Mouse (Mus musculus) MEL (cell line): ENCODE measurements around the gene Evpl.

Source experiments
- BHLHE40 ChIP-seq: IDR thresholded peaks from 2 replicates; pipeline ENCODE4 v1.6.1; 2012; ENCODE audit warnings: low read depth, mild to moderate bottlenecking, inconsistent platforms, low read length, improper control_type of control experiment, borderline replicate concordance
- CTCF ChIP-seq, 3 experiments: IDR thresholded peaks in 2 of 3; conservative IDR thresholded peaks in 1 of 3; 2 replicates each; pipeline ENCODE4 v1.5.1; 2011 to 2012; ENCODE audit warnings: low read length in 3 of 3, low read depth in 2 of 3, mild to moderate bottlenecking in 2 of 3, improper control_type of control experiment in 1 of 3, inconsistent platforms in 1 of 3, mixed read lengths in 1 of 3, moderate library complexity in 1 of 3; ENCODE audit not compliant: control insufficient read depth in 1 of 3, insufficient read depth in 1 of 3, poor library complexity in 1 of 3, severe bottlenecking in 1 of 3
- POLR2A ChIP-seq, 2 experiments: IDR thresholded peaks; 2 replicates each; pipeline ENCODE4 v1.6.1; 2011 to 2012; ENCODE audit warnings: low read length in 2 of 2, mild to moderate bottlenecking in 2 of 2, control low read depth in 1 of 2, improper control_type of control experiment in 1 of 2, low read depth in 1 of 2, moderate library complexity in 1 of 2; ENCODE audit not compliant: control insufficient read depth in 1 of 2, insufficient read depth in 1 of 2, poor library complexity in 1 of 2

- TF ChIP-seq POLR2A (IDR thresholded peaks at IDR 0.05; ENCODE audit: control insufficient read depth in 1 of 2, insufficient read depth in 1 of 2, low read depth in 1 of 2, low read length in 2 of 2, poor library complexity in 1 of 2) = no peak
- peak; percentile 62 to 94 (median 90) for TF ChIP-seq CTCF (IDR thresholded peaks at IDR 0.05 in 2 of 3, conservative IDR thresholded peaks at IDR 0.05 in 1 of 3; ENCODE audit: control insufficient read depth in 1 of 3, insufficient read depth in 1 of 3, low read depth in 2 of 3, low read length in 3 of 3, poor library complexity in 1 of 3, severe bottlenecking in 1 of 3)
- no peak for TF ChIP-seq BHLHE40
Measured at GRCm38 (mm10) chr11:116219885-116220284, 18.0 kb downstream of the Evpl start.
